Mouse (Mus musculus) CD4-positive, CD25-positive, alpha-beta regulatory T cell, adult 4 months (primary cell): ENCODE measurements around the gene Ccdc171. TPM values are rescaled to one million over a fixed set of nuclear protein-coding genes. Genes with fewer than 3 reads are reported as not detected.
"Not testable (repeated sequence)": the region's sequence is repeated elsewhere in the genome, so short reads cannot be mapped to it uniquely, and the experiment has no call there.

Experiments
- ATAC-seq: one replicate; pipeline ENCODE4 v1.8.0; 2017
- polyA plus RNA-seq, 2 experiments: library from polyadenylated mRNA; unstranded; fragments of 100-300 nt; shearing (Covaris generic); gene quantifications; one replicate each; pipeline ENCODE4 v1.2.1; 2017

Gene Ccdc171
- 10 to 100 TPM; 16.3 to 19.5 TPM for polyA plus RNA-seq

GRCm38 (mm10) chr4:83524843-83525689 lies at the start of gene Ccdc171:
Gene Ccdc171 (plus strand): TSS chr4:83525545.
- peak; percentile 86 for ATAC-seq

- ATAC-seq: no peak
These were observed 40.1 kb upstream of the Ccdc171 start for GRCm38 (mm10) chr4:83485250-83485649.

DNA sequence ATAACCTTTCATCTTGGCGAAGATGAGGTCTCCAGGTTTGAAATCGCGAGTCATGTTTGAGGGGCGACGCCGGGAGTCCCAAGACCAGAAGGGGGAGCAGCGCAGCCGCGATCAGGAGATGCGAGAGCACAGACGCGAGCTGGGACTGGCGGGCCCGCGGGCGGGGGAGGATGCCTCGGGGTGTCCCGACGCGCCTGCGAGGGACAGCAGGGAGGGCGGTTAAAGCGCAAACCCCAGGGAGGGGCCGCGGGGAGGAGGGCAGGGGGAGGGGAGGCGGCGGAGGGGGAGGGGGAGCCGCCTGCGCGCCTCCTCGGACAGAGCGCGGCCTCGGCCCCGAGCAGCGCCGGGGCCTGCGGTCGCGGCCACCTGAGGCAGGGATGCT lies 39.6 kb upstream of the Ccdc171 start:
- peak; percentile 74 for ATAC-seq

DNA sequence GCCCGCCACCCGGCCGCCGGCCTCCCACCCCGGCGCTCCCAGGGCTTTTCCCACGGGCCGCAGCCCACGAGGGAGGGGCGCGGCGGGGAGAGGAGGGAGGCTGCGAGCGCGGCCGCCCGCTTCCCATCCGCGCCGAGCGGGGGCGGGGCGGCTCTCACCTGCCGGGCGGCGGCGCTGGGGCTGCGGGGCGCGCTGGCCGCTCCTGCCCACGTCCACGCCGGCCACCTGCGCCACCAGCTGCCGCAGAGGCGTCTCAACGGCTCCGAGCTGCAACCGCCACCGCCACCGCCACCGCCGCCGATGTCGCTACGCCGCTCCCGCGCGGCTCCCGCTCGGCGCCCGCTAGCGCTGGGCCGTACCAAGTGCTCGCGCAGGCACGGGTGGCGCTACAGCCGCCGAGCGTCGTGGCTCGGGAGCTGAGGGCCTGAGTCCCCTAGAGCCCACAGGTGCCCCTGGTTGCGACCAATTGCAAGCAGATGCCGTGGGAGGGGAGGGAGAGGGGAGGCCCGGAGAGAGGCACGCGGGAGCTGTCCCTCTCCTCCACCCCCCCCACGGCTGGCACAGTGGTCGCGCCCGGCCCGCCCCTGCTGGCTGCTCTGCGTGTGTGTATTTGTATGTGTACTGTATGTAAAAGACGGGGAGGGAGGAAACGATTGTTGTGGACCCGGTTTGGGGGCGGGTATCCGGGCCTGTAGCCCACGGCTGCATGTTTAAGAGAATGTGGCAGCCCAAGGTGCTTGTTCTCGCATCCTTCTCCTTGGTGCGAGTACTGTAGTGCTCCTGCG lies 39.0 kb upstream of the Ccdc171 start, which contains the start of gene Psip1:
TSS of gene Psip1 (minus strand) at position 343 of the 785 bp plus-strand sequence.
- ATAC-seq: peak; percentile 85

GRCm38 (mm10) chr4:83489121-83489520 lies 36.2 kb upstream of the Ccdc171 start:
- no peak for ATAC-seq

- ATAC-seq: no peak
These were observed 32.2 kb upstream of the Ccdc171 start for GRCm38 (mm10) chr4:83493112-83493511.

- ATAC-seq: peak; percentile 57
These were observed 28.3 kb upstream of the Ccdc171 start for GRCm38 (mm10) chr4:83497013-83497412.

DNA sequence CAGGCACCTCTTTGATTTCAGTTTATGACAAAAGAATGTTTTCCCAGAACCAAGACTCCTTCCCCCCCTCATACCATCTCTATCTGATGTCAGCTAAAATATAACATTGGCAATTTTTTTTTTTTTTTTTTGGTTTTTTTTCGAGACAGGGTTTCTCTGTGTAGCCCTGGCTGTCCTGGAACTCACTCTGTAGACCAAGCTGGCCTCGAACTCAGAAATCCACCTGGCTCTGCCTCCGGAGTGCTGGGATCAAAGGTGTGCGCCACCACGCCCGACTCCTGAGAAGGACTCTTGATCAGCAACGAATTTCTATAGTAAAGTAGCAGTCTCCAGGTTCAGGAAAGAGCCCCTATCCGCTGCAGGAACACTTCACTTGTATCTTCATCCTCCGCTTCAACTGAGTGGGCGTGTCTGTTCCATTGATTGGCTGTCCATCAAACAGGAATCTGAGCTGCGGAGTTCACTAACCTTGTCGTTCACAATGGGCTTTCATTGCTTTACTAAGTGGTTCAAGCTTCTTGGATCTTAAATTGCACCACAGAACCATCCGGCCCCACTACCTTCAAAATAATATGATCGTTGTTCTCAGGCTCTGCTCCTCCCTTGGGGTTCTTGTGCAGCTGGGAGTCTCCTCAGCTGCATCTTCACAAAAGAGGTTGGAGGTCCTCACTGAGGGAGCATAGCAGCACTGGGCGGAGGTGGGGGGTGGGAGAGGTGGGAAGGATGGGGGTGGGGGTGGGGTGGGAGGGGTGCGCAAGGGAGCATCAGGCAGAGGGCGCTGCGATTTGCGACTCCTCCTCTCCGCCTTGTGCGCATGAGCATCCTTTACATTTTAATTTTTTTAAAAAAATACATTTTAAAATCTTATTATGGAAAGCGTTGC lies 24.9 kb upstream of the Ccdc171 start:
- no peak for ATAC-seq

GRCm38 (mm10) chr4:83501037-83501430 lies 24.3 kb upstream of the Ccdc171 start:
- no peak for ATAC-seq

GRCm38 (mm10) chr4:83509600-83509999 lies 15.7 kb upstream of the Ccdc171 start:
- ATAC-seq: no peak

GRCm38 (mm10) chr4:83511083-83511482 lies 14.3 kb upstream of the Ccdc171 start:
- ATAC-seq: no peak

- ATAC-seq: peak; percentile 75
These were observed 13.1 kb upstream of the Ccdc171 start for GRCm38 (mm10) chr4:83512217-83512616.

GRCm38 (mm10) chr4:83512644-83513043 lies 12.7 kb upstream of the Ccdc171 start:
- peak; percentile 10 for ATAC-seq

DNA sequence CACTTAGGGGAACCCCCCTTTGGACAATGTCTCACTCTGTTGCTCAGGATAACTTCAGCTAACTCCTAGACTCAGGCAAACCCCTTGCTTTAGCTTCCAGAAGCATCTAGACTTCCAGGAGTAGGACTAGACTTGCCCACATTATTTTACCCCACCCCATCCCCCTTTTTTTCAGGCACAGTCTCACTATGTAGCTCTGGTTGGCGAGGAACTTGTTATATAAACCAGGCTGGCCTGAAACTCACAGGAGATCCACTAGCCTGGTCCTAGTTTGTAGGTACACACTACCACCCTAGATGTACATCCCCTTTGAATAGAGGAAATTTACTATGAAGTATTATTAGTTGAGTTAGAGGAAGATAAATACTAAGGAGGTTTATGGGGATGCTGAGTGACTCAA lies 11.2 kb upstream of the Ccdc171 start:
- no peak for ATAC-seq

DNA sequence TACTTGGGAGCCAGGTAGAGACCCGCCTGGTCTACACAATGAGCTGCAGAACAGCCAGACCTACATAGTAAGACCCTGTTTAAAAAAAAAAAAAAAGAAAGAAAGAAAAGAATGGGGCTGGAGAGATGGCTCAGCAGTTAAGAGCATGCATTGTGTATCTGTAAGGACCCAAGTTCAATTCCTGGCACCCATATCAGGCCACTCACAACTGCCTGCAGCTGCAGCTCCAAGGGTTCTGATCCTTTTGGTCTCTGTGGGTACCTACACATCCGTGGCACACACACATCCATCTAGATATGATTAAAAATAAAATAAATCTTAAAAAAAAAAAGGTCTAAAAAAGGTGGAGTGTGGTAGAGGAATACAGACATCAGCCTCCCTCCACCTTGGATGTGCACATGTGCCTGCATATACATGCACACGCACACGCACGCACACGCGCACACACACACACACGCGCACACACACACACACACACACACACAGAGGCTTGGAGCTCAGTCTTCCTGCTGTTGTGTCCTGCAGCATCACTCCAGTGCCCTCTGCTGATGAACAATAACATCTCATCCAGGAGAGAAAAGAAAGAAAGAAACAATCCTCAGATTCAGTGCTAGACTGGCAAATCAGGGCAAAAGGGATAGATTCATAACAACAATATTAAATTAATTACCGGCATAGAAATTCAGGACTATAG lies 10.2 kb upstream of the Ccdc171 start:
- no peak for ATAC-seq

GRCm38 (mm10) chr4:83516144-83516543 lies 9.2 kb upstream of the Ccdc171 start:
- ATAC-seq: not testable (repeated sequence)

DNA sequence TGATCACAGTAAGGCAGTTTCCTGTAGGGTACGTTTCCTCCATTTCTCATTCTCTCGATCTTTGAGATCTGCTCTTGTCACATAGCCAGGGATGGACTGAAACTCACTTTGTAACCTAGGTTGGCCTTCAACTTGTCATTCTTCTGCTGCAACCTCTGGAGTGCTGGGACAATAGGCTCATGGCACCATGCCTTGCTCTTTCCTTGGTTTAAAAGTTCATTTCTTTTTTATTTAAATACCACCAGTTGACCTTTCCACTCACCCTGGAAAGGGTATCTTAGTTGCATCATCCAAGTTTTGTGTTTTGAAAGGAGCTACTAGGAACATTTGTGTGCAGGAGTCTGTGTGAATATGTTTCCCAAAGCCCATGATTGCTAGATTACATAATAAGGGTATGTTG lies 6.2 kb upstream of the Ccdc171 start:
- ATAC-seq: no peak

GRCm38 (mm10) chr4:83519807-83520206 lies 5.5 kb upstream of the Ccdc171 start:
- ATAC-seq: no peak

GRCm38 (mm10) chr4:83520308-83520707 lies 5.0 kb upstream of the Ccdc171 start:
- ATAC-seq: no peak

GRCm38 (mm10) chr4:83522066-83522465 lies 3.3 kb upstream of the Ccdc171 start:
- ATAC-seq: no peak

DNA sequence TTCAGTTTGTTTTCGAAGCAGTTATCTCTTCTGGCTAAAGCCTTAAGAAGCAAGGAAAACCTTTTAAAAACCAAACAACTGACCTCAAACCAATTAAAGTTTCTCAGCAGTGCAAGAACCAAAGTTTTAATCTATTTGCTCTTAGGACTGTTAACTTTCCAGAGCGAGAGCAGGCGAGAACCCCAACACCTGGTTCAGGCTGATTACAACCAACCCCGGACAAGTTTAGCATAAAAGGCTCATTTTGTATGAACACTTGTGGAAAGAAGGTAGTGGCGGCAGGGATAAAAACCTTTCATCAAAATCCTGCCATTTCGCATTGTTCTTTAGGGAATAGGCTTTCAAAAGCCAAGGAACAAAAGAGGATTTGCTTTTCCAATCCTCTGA lies 896 bp upstream of the Ccdc171 start:
- ATAC-seq: no peak

DNA sequence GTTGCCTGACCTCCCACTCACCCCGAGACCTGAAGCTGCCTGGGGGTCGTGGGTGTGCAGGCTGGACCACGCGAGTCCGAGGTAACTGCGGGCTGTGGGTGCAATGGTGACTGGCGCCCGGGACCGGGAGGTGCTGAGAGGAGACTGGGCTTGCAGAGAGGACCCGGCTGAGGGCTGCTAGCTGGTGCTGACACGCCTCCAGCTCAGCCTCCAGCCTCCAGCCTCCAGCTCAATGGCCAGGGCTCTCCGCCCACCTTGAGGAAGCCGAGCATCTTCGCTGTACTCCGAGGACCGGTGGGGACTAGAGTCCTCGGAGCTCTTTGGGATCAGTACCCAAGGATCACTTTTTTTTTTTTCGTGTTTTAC lies 328 bp downstream of the Ccdc171 start:
- peak; percentile 20 for ATAC-seq
